Mouse (Mus musculus) midbrain, postnatal 0 days (tissue): ENCODE data around the gene Map2k1. TPM values are rescaled to one million over a fixed set of nuclear protein-coding genes. Genes with fewer than 3 reads are reported as not detected.
A peak's percentile ranks its signal among the peaks of the same experiment; 100 is the strongest.
"Not testable (repeated sequence)": the region's sequence is repeated elsewhere in the genome, so short reads cannot be mapped to it uniquely, and the experiment has no call there.

Source experiments
- ATAC-seq: fragments of 200-750 bp; cut with Nextera tagmentation; 2 replicates; pipeline ENCODE4 v1.8.0; 2017; ENCODE audit warnings: moderate number of reproducible peaks, mild to moderate bottlenecking, moderate TSS enrichment, moderate library complexity; ENCODE audit not compliant: low FRiP score
- DNase-seq: peaks from one replicate; pipeline ENCODE4 v3.0.0-alpha.2; 2015; ENCODE audit warnings: low spot score
- H3K27ac ChIP-seq: fragments of 300-500 bp; sonication (generic); 2 replicates; pipeline ENCODE4 v1.5.1; 2014; ENCODE audit warnings: low read depth, mild to moderate bottlenecking, low read length, mixed read lengths
- H3K27me3 ChIP-seq: fragments of 300-500 bp; sonication (generic); 2 replicates; pipeline ENCODE4 v1.6.1; 2014; ENCODE audit warnings: low read length, control low read depth, mixed read lengths; ENCODE audit not compliant: insufficient read depth
- H3K36me3 ChIP-seq: fragments of 300-500 bp; sonication (generic); 2 replicates; pipeline ENCODE4 v1.6.1; 2014; ENCODE audit warnings: low read length, control low read depth, mixed read lengths; ENCODE audit not compliant: insufficient read depth
- H3K4me1 ChIP-seq: fragments of 300-500 bp; sonication (generic); 2 replicates; pipeline ENCODE4 v1.6.1; 2014; ENCODE audit warnings: mild to moderate bottlenecking, control low read depth, antibody characterized with exemption, low read length, mixed read lengths; ENCODE audit not compliant: insufficient read depth
- H3K4me2 ChIP-seq: fragments of 300-500 bp; sonication (generic); 2 replicates; pipeline ENCODE4 v1.6.1; 2014; ENCODE audit warnings: low read depth, mild to moderate bottlenecking, low read length, mixed read lengths; ENCODE audit not compliant: poor library complexity, severe bottlenecking
- H3K4me3 ChIP-seq: fragments of 300-500 bp; sonication (generic); 2 replicates; pipeline ENCODE4 v1.5.1; 2014; ENCODE audit warnings: low read depth, mild to moderate bottlenecking, low read length, moderate library complexity
- H3K9ac ChIP-seq: fragments of 300-500 bp; sonication (generic); replicated peaks from 2 replicates; pipeline ENCODE4 v1.6.1; 2014; ENCODE audit warnings: mild to moderate bottlenecking, low read length, moderate library complexity, mixed read lengths; ENCODE audit not compliant: poor library complexity, severe bottlenecking
- H3K9me3 ChIP-seq: fragments of 300-500 bp; sonication (generic); 2 replicates; pipeline ENCODE4 v1.6.1; 2016; ENCODE audit warnings: low read length, control low read depth
- CTCF ChIP-seq: IDR thresholded peaks from 2 replicates; pipeline ENCODE4 v1.5.1; 2016; ENCODE audit warnings: antibody characterized with exemption, mild to moderate bottlenecking
- WGBS: fragments of 180-500 bp; shearing (Covaris S2); extraction: QIAGEN DNeasy Blood & Tissue Kit; methylation state at CpG from one replicate; pipeline ENCODE4 v1.1.7; 2014; 5-methylcytosine and 5-hydroxymethylcytosine counted together
- polyA plus RNA-seq: library from polyadenylated mRNA; unstranded; fragments of >200 nt; fragmentation: Nextera tagmentation; extraction: Ambion mirVana; gene quantifications from 2 replicates; pipeline ENCODE4 v1.2.1, GENCODE M21; 2015
- total RNA-seq: library from RNA; depleted of rRNA; stranded (reverse); fragments of >200 nt; gene quantifications from 2 replicates; pipeline ENCODE4 v1.2.3, GENCODE M21; 2014; rRNA removed

Map2k1 gene
- total RNA-seq (86.9 and 87.4 TPM in 2 replicates), polyA plus RNA-seq (70.6 and 74.6 TPM in 2 replicates)

GRCm38 (mm10) chr9:64253021-64253904 is at the start of gene Map2k1:
Map2k1 (minus strand) TSS chr9:64253631.
- peak within 1 kb of the TSS; percentile 64 for H3K4me3 ChIP-seq
- ATAC-seq (peak; percentile 98), DNase-seq (peak; percentile 99)
- peak within 1 kb of the TSS; percentile 91 for H3K4me2 ChIP-seq
- H3K9ac ChIP-seq: peak within 1 kb of the TSS; percentile 55
- peaks cover 4% of the 10 kb centered on the region; the same call in 1 of the 2 replicates for H3K4me1 ChIP-seq
- peak within 1 kb of the TSS; percentile 47 for H3K27ac ChIP-seq
- no peaks in the 10 kb centered on the region for H3K9me3 ChIP-seq
- no peaks in the 10 kb centered on the region for H3K36me3 ChIP-seq
- WGBS: under 1% methylated on average over 88 of the region's 89 CpGs
- peak; percentile 87 for TF ChIP-seq CTCF
- no peaks in the 10 kb centered on the region for H3K27me3 ChIP-seq

GRCm38 (mm10) chr9:64303086-64303485 is 49.7 kb upstream of the Map2k1 start:
- H3K9ac ChIP-seq, H3K9me3 ChIP-seq, H3K27ac ChIP-seq, H3K4me2 ChIP-seq, H3K27me3 ChIP-seq, ATAC-seq, DNase-seq, H3K4me1 ChIP-seq, H3K4me3 ChIP-seq: not testable (repeated sequence)
- 93% methylated on average over 3 of the region's 4 CpGs for WGBS
- peaks cover 11% of the 10 kb centered on the region; the same call in 1 of the 2 replicates for H3K36me3 ChIP-seq

GRCm38 (mm10) chr9:64282404-64282987 is 29.1 kb upstream of the Map2k1 start:
- Histone ChIP-seq H3K27ac (no peak overlapping the region), H3K4me1 (peaks cover 8% of the 10 kb centered on the region; the same call in 1 of the 2 replicates), H3K4me2 (peak overlapping the region; percentile 56), H3K9me3 (no peaks in the 10 kb centered on the region), H3K9ac (peak overlapping the region; percentile 75; the same call in 1 of the 2 replicates), H3K36me3 (no peaks in the 10 kb centered on the region), H3K27me3 (no peaks in the 10 kb centered on the region), H3K4me3 (peak overlapping the region; percentile 68; the same call in 1 of the 2 replicates)
- no peak for ATAC-seq
- TF ChIP-seq CTCF: no peak
- WGBS: 62% methylated on average over 5 of the region's 5 CpGs
- DNase-seq: no peak

GRCm38 (mm10) chr9:64281781-64282178 is 28.3 kb upstream of the Map2k1 start:
- Histone ChIP-seq H3K9ac (peak overlapping the region; percentile 75), H3K4me1 (peaks cover 8% of the 10 kb centered on the region; the same call in 1 of the 2 replicates), H3K27ac (peak overlapping the region; percentile 80), H3K4me3 (peak overlapping the region; percentile 68), H3K36me3 (no peaks in the 10 kb centered on the region), H3K4me2 (peak overlapping the region; percentile 56), H3K9me3 (no peaks in the 10 kb centered on the region), H3K27me3 (no peaks in the 10 kb centered on the region)
- WGBS: under 1% methylated on average over 23 of the region's 24 CpGs
- TF ChIP-seq CTCF: no peak
- peak; percentile 31 for DNase-seq
- peak; percentile 78 for ATAC-seq

- no peak for TF ChIP-seq CTCF
- H3K4me2 ChIP-seq: peak within 1 kb of the TSS; percentile 56
- H3K27me3 ChIP-seq: no peaks in the 10 kb centered on the region
- no peaks in the 10 kb centered on the region for H3K9me3 ChIP-seq
- WGBS: 3% methylated on average over 46 of the region's 46 CpGs
- peak within 1 kb of the TSS; percentile 80 for H3K27ac ChIP-seq
- peak within 1 kb of the TSS; percentile 75 for H3K9ac ChIP-seq
- H3K4me3 ChIP-seq: peak within 1 kb of the TSS; percentile 68
- DNase-seq: peak; percentile 95
- no peaks in the 10 kb centered on the region for H3K36me3 ChIP-seq
- peaks cover 8% of the 10 kb centered on the region; the same call in 1 of the 2 replicates for H3K4me1 ChIP-seq
- ATAC-seq: peak; percentile 91
These were observed 27.8 kb upstream of the Map2k1 start, which contains the start of gene Tipin for GRCm38 (mm10) chr9:64281105-64281780. Tipin (plus strand) TSS chr9:64281581.
